Mouse (Mus musculus) forebrain, embryonic 14.5 days (tissue): Measurements from ENCODE around the gene Uhrf1. TPM values are rescaled to one million over a fixed set of nuclear protein-coding genes. Genes with fewer than 3 reads are reported as not detected.

Source experiments
- ATAC-seq: fragments of 200-750 bp; cut with Nextera tagmentation; 2 replicates; pipeline ENCODE4 v1.8.0; 2017; ENCODE audit warnings: mild to moderate bottlenecking, moderate library complexity
- DNase-seq: peaks from one replicate; pipeline ENCODE4 v3.0.0-alpha.2; 2015; ENCODE audit warnings: low spot score
- H3K27ac ChIP-seq: fragments of 300-500 bp; sonication (generic); 2 replicates; pipeline ENCODE4 v1.5.1; 2014; ENCODE audit warnings: low read depth, mild to moderate bottlenecking, control low read depth, low read length, moderate library complexity
- H3K27me3 ChIP-seq: fragments of 300-500 bp; sonication (generic); replicated peaks from 2 replicates; pipeline ENCODE4 v1.6.1; 2014; ENCODE audit warnings: low read length, control low read depth, mixed read lengths; ENCODE audit not compliant: control insufficient read depth, insufficient read depth
- H3K36me3 ChIP-seq: fragments of 300-500 bp; sonication (generic); 2 replicates; pipeline ENCODE4 v1.6.1; 2014; ENCODE audit warnings: low read length, control low read depth; ENCODE audit not compliant: control insufficient read depth, insufficient read depth
- H3K4me1 ChIP-seq: fragments of 300-500 bp; sonication (generic); 2 replicates; pipeline ENCODE4 v1.6.1; 2014; ENCODE audit warnings: antibody characterized with exemption, low read length, control low read depth; ENCODE audit not compliant: control insufficient read depth, insufficient read depth
- H3K4me2 ChIP-seq: fragments of 300-500 bp; sonication (generic); 2 replicates; pipeline ENCODE4 v1.6.1; 2014; ENCODE audit warnings: mild to moderate bottlenecking, control low read depth, low read length
- H3K4me3 ChIP-seq: fragments of 300-500 bp; sonication (generic); 2 replicates; pipeline ENCODE4 v1.5.1; 2014; ENCODE audit warnings: low read depth, low read length, control low read depth
- H3K9ac ChIP-seq: fragments of 300-500 bp; sonication (generic); 2 replicates; pipeline ENCODE4 v1.6.1; 2014; ENCODE audit warnings: mild to moderate bottlenecking, low read length, control low read depth, moderate library complexity
- H3K9me3 ChIP-seq: fragments of 300-500 bp; sonication (generic); replicated peaks from 2 replicates; pipeline ENCODE4 v1.6.1; 2016; ENCODE audit warnings: low read length, control low read depth, mixed read lengths; ENCODE audit not compliant: control insufficient read depth
- WGBS: fragments of 180-500 bp; shearing (Covaris S2); extraction: QIAGEN DNeasy Blood & Tissue Kit; methylation state at CpG from one replicate; pipeline ENCODE4 v1.1.7; 2014; 5-methylcytosine and 5-hydroxymethylcytosine counted together
- polyA plus RNA-seq: library from polyadenylated mRNA; unstranded; fragments of >200 nt; fragmentation: Nextera tagmentation; extraction: Ambion mirVana; gene quantifications from 2 replicates; pipeline ENCODE4 v1.2.1, GENCODE M21; 2014

The Uhrf1 gene
- polyA plus RNA-seq, 1 experiment from 2014 or later: 47.4 TPM

DNA sequence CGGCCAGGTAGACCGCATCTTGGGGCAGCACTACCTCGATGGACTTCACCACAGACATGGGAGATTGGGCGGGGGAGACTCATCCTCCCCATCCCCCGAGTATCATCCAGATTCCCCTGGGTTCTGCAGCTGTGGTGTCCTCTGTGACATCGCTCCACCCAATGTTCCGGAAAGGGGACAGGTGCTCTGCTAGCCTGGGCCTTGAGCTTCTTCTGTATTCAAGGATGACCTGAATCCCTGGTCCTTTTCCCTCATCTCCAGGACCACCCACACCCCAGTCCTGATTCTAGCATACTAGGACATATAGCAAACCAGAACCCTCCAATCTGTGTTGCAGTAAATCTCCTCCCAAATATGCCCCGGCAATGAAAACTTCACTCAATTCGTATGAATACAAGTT, 2.9 kb upstream of the Uhrf1 start, which contains the start of gene Arrdc5:
Arrdc5 (minus strand) TSS at position 101 of the 400 bp plus-strand sequence.
- ATAC-seq (no peak), DNase-seq (no peak)
- WGBS: 91% methylated on average over 9 of the region's 9 CpGs
- no peaks in the 10 kb centered on the region for H3K27me3 ChIP-seq
- no peaks in the 10 kb centered on the region for H3K36me3 ChIP-seq
- H3K4me1 ChIP-seq: peaks cover 19% of the 10 kb centered on the region
- no peaks in the 10 kb centered on the region for H3K9me3 ChIP-seq
- no peak within 1 kb of the TSS for H3K4me2 ChIP-seq
- H3K9ac ChIP-seq: no peak within 1 kb of the TSS
- H3K4me3 ChIP-seq: no peak within 1 kb of the TSS
- H3K27ac ChIP-seq: no peak within 1 kb of the TSS

DNA sequence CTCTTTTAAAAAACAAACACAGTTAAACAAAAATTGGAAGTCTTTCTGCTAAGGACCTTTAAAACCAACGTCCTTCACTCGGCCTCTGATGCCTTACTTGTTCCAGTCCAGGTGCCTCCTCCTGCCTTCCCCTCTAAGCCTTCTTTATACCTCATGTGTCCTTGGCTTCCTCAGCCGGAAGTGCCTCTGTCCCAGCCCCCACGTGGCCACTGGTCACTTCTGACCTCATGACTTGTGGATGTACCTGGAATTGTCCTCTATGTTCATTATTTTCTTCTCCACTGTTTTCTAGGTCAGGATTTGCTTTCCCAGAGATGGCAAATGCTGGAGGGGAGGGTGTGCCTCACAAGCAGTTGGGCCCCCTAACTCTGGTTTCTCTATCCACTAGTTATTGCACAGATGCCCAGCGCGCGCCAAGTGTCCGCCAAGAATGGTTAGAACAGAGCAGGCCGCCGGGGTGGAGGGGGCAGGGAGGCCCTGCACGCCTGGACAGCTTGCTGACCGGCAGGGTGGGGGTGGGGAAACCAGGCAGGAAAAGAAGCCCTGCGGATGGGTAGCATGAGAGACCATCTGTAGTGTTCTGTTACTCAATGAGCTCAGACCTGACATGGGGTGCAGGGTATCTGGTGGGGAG, 641 bp upstream of the Uhrf1 start:
- H3K27me3 ChIP-seq: no peaks in the 10 kb centered on the region
- H3K36me3 ChIP-seq: 0 out of 2 replicates have a peak, but pooled peaks cover 9% of the 10 kb centered on the region
- no peak overlapping the region for H3K9ac ChIP-seq
- peaks cover 24% of the 10 kb centered on the region for H3K4me1 ChIP-seq
- H3K9me3 ChIP-seq: no peaks in the 10 kb centered on the region
- 0 out of 2 replicates have a peak, but pooled peaks have one; percentile 1 for ATAC-seq
- H3K4me2 ChIP-seq: peak overlapping the region; percentile 88
- no peak overlapping the region for H3K4me3 ChIP-seq
- H3K27ac ChIP-seq: peak overlapping the region; percentile 44; the same call in 1 of the 2 replicates
- 25% methylated on average over 13 of the region's 13 CpGs for WGBS
- peak; percentile 8 for DNase-seq

DNA sequence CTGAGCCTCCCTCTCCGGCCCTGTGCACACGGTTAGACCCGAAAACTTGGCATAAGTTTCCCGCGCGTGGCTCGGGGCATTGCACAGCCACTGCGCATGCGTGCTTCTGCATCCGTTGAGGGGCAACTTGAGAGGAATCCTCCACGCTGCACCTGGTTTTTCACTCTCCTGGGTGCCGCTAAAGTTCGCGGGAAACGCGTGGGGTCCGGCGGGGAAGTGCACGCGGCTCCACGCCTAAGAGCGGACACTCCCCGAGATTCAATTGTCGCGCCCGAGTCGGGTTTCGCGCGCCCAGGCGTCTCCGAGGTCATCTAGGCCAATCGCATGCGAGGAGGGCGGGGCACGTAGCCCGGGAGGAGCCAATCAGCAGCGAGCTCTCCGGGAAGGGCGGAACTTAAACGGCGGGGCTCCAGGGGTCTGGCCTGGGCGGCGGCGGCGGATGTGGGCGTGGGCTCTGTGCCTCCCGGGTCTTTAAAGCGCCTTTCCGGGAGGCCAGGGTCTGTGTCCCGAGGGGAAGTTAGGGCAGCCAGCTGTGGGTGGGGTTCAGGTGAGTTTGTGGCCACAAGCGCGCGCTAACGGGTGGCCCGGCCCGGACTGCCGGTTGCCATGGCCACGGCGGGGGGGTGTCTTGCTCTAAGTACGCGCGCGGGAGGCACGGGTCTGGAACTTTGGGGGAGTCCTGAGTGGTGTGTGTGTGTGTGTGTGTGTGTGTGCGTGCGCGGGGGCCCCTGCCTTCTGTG, 896 bp downstream of the Uhrf1 start:
- under 1% methylated on average over 67 of the region's 68 CpGs for WGBS
- peak overlapping the region; percentile 78 for H3K27ac ChIP-seq
- peak; percentile 96 for ATAC-seq

DNA sequence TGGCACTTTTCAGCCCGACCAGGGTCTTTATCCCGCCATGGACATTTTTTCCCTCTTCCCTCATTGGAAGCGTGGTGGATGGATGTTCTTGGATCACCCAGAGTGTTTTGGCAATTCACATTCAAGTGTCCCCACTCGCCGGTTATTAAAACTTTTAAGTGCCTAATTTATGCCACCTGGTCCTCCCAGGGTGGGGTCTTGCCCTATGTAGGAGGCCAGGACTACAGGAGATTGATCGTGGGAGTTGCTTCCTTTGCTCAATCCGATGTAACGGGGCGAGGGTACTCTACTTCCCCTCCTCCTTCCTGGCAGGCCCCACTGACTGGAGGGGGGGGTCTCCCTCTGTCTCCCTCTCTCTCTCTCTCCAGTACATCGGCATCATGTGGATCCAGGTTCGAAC, 1.6 kb downstream of the Uhrf1 start:
- peak overlapping the region; percentile 69 for H3K9ac ChIP-seq
- no peaks in the 10 kb centered on the region for H3K9me3 ChIP-seq
- H3K27ac ChIP-seq: no peak overlapping the region
- DNase-seq: no peak
- H3K36me3 ChIP-seq: peaks cover 28% of the 10 kb centered on the region
- WGBS: 18% methylated on average over 11 of the region's 11 CpGs
- no peaks in the 10 kb centered on the region for H3K27me3 ChIP-seq
- peak overlapping the region; percentile 88 for H3K4me2 ChIP-seq
- peaks cover 24% of the 10 kb centered on the region for H3K4me1 ChIP-seq
- peak overlapping the region; percentile 76 for H3K4me3 ChIP-seq
- ATAC-seq: no peak

More for the DNA sequence above, 896 bp downstream of the Uhrf1 start:
- Histone ChIP-seq H3K4me1 (peaks cover 24% of the 10 kb centered on the region), H3K36me3 (peaks cover 21% of the 10 kb centered on the region), H3K4me2 (peak overlapping the region; percentile 88), H3K4me3 (peak overlapping the region; percentile 76), H3K9ac (peak overlapping the region; percentile 69), H3K27me3 (no peaks in the 10 kb centered on the region), H3K9me3 (no peaks in the 10 kb centered on the region)
- DNase-seq: peak; percentile 98

DNA sequence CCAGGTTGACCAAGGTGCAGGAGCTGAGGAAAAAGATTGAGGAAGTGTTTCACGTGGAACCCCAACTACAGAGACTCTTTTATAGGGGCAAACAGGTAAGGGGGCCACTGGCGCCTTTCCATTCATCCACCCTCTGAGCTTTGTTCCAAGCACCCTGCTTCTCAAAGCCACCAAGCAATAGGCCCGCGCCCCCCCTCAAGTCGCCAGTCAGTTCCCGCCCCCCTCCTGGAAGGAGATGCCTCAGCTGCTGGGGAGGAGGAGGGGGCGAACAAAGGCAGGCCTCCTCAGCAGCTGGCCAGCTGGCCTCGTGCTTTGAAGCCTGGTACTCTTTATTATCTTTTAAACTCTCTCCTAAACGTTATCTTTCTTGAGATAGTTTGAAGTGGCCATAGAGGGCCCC, 2.0 kb downstream of the Uhrf1 start:
- H3K36me3 ChIP-seq: peaks cover 31% of the 10 kb centered on the region
- 29% methylated on average over 9 of the region's 9 CpGs for WGBS
- no peak overlapping the region for H3K27ac ChIP-seq
- peak overlapping the region; percentile 69 for H3K9ac ChIP-seq
- no peaks in the 10 kb centered on the region for H3K9me3 ChIP-seq
- H3K4me1 ChIP-seq: peaks cover 24% of the 10 kb centered on the region
- peak overlapping the region; percentile 88 for H3K4me2 ChIP-seq
- no peaks in the 10 kb centered on the region for H3K27me3 ChIP-seq
- DNase-seq (no peak), ATAC-seq (no peak)
- peak overlapping the region; percentile 76 for H3K4me3 ChIP-seq

DNA sequence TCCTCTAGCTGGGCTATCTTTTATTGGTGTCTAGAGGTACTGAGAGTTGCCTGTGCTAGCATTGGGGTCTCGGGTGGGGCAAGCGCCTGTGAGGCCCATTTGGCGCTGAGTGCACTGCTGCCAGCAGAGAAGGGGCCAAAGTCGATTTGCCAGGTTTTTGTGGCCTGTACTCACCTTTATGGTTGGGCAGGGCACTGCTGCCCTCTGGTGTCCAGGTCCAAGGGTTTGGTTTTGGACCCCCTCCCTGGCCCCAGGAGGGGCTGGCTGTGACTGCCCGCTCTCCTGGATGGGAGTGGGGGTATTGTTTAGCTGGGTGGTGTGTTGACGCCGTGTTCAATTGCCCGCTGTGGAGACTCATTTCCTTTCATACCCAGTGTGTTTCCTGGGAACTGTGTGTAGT, 2.7 kb downstream of the Uhrf1 start:
- Histone ChIP-seq H3K4me3 (no peak overlapping the region), H3K9me3 (no peaks in the 10 kb centered on the region), H3K4me1 (peaks cover 24% of the 10 kb centered on the region), H3K4me2 (peak overlapping the region; percentile 88; the same call in 1 of the 2 replicates), H3K36me3 (peaks cover 37% of the 10 kb centered on the region), H3K27ac (no peak overlapping the region), H3K27me3 (no peaks in the 10 kb centered on the region), H3K9ac (0 out of 2 replicates have a peak overlapping the region, but pooled peaks have one; percentile 69)
- 53% methylated on average over 8 of the region's 8 CpGs for WGBS
- no peak for ATAC-seq
- DNase-seq: no peak

DNA sequence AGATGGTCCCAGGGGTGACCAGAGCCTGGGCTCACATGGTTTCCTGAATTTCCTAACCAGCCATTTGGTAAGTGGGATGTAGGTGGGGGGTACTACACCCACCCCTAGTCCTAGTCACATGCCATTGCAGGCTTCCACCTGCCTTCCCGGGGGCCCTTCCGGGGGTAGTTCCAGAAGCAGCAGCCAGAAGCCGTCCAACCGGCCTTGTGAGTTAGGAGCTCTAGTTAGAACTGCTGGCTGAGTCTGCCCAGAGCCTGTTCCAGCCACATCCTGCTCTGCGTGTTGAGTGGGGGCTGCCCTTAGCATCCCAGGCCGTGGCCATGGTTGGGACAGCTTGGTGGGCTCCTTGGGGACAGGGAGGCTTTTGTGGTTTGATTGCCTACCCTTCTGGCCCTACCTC, 5.0 kb downstream of the Uhrf1 start:
- 84% methylated on average over 6 of the region's 6 CpGs for WGBS

DNA sequence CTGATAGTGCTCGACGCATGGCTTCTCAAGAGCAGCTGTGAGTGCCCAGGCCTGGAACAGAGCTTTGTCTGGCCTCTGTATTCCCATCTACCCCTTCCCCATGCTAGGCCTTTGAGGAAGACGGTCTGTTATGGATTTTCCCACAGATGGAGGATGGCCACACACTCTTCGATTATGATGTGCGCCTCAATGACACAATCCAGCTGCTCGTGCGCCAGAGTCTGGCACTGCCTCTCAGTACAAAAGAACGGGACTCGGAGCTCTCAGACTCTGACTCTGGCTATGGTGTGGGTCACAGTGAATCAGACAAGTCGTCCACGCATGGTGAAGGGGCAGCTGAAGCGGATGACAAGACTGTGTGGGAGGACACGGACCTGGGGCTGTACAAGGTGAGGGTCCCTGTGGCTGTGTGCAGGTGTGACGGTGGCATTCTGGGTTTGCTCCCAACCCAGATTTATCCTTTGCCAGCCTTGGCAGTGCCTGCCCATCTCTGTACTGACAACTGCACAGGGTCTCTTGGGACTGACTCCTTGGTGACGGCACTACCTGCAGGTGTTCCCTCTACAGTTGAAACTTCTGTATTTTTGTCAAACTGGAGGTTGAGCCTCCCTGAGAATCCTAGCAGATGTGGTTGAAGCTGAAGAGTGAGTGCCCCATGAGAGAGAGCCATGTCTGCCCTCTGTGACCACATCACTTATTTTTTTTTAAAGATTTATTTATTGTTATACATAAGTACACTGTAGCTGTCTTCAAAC, 6.2 kb downstream of the Uhrf1 start:
- Histone ChIP-seq H3K4me2 (no peak overlapping the region), H3K9ac (no peak overlapping the region), H3K27me3 (no peaks in the 10 kb centered on the region), H3K4me1 (peaks cover 13% of the 10 kb centered on the region), H3K4me3 (no peak overlapping the region), H3K27ac (no peak overlapping the region), H3K9me3 (no peaks in the 10 kb centered on the region), H3K36me3 (peaks cover 69% of the 10 kb centered on the region)
- DNase-seq (no peak), ATAC-seq (no peak)
- WGBS: 88% methylated on average over 15 of the region's 15 CpGs

More for the DNA sequence above, 5.0 kb downstream of the Uhrf1 start:
- H3K9me3 ChIP-seq: no peaks in the 10 kb centered on the region
- no peak overlapping the region for H3K27ac ChIP-seq
- H3K4me3 ChIP-seq: no peak overlapping the region
- H3K27me3 ChIP-seq: no peaks in the 10 kb centered on the region
- H3K4me1 ChIP-seq: peaks cover 19% of the 10 kb centered on the region
- no peak for ATAC-seq
- no peak for DNase-seq
- peaks cover 57% of the 10 kb centered on the region for H3K36me3 ChIP-seq
- H3K4me2 ChIP-seq: no peak overlapping the region
- H3K9ac ChIP-seq: 0 out of 2 replicates have a peak overlapping the region, but pooled peaks have one; percentile 25
